Mouse (Mus musculus) natural killer cell, adult 2 months (primary cell): ENCODE measurements around the gene Ereg.

Experiments
- DNase-seq, 2 experiments: peaks; one replicate each; pipeline ENCODE4 v3.0.0; 2022; ENCODE audit warnings: low spot score in 2 of 2

The Ereg gene

DNA sequence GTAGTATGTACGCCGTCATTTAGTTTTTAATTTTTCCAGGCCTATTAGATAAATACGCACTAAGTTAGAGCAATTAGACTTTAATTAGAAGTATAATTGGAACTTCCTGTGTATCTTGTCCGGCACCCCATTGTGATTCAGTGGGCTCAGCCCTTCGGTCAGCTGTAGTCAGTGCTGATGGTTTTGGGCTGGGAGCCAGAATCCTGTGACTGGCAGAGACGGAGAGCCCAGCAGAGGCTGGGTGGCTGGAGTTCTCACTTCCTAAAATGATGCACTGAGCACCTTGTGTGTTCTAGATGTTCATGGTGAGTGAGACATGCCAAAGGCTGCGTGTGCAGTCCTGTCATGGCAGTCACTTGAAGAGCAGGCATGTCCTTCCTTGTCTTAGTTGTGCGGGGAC is 36.6 kb downstream of the Ereg start:
- no peak for DNase-seq

DNA sequence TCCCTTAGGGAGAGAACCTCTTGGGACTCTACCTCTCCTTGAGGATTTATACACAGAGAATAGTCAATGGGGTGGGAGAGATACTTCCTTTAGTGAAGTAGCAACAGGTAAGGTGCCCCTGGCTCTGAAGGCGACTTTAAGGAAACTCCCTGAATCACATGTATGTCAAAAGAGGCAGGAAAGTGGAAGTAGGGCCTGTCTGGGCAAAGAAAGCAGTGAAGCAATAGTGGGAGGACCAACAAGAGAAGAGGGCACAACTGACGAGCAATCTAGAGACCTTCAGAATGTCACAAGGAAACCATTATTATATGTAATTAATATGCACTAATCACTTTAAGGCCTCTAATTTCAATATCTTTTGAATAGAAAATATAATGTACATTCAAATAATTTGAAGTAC is 39.5 kb downstream of the Ereg start:
- no peak for DNase-seq

DNA sequence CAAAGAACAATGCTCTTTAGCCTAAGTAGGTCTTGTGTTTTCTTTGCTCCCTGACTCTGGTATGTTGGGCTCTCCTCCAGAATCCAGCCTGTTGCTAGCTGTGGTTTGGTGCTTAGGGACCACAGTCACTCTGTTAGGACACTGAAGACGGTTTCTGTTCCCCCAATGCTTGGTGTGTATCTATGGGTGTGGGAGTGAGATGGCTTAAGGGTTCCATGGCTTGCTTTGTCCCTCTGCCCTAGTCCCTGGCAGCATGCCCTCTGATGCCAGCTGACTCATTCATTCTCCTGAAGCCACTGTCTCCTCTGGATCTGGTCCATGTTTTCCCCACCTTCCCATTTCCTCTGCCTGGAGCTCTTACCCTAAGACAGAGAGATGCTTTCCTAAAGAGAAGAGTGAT is 40.2 kb downstream of the Ereg start:
- no peak for DNase-seq

DNA sequence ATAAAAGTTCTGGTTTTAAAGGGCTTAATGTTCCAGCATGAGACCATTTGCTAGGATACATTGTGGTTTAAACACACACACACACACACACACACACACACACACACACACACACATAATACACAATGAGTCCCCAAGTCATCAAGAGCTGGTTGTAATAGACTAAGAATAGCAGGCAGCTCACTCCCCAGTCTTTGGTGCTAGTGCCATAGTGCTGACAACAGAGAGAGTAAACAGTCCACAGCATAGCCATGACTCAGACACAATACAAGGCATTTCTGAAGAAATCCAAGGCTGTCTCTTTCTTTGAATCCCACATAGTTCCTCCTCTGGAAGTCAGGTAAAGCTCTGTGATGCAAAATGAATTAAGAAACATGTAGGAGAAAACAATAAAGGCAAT is 44.2 kb downstream of the Ereg start:
- no peak for DNase-seq

DNA sequence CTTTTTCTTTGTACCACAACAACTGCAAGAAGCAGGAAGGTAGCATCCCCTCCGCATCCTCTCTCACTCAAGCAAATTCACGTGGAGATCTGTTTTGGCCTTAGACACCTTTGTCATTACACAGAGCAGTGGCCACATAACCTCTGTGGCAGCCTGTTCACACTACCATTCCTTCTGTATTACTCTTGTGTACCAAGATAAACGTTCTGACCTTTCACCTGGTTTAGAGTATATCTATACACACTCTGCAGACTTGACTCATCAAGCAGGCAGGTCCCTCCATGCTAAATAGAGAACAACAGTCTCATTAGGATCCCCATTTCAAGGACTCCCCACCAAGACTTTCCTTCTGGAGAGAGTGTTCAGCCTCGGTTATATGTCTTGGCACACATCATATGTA is 49.0 kb downstream of the Ereg start:
- DNase-seq, result no peak

DNA sequence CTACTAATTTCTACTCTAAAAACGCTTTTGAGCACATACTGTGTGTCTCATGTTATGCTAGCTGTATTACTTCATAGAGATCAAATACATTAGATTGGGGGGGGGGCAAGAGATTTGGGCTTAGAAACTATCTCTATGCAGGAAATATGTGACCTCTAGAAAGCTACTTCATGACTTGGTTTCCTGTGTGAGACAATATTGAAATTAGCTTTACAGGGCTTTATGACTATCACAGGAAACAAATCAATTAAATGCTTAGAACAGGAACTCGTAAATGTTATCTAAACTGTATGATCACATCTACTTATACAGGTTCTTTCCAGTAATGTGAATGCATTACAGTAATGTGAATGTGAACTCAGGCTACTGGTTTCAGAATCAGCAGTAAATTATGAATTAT is 49.7 kb downstream of the Ereg start:
- no peak for DNase-seq

DNA sequence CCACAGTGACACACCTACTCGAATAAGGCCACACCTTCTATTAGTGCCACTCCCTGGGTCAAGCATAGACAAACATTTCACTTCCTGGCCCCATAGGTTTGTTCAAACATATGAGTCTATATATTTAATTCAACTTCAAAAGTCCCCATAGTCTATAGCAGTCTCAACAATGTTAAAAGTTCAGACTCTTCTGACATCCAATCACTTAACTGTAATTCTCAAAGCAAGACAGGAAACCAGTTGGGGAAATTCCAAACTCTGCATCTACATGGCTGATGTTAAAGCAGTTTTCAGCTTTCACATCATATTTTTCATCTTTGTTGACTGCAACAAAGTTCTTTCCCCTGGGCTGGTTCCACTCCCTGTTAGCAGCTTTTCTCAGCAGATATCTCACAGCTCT is 52.2 kb downstream of the Ereg start:
- DNase-seq, result no peak

DNA sequence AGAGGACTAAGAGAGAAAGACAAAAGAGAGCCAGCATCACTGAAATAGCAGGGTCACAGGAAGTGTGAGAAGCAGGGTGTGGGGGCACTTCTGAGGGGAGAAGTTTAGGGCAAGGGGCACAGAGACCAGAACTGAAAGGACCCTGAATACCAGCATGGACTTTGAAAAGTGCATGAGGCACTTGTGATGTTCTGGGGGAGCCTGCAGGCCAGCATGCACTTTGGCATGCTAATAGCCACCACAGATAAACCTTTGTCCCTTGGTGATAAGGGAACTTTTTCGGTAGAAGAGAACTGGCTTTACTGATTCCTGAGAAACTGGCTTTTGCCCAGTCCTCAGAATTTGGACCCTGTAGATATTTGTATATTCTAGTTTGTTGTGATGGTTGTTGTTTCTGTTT is 60.5 kb downstream of the Ereg start:
- no peak for DNase-seq

DNA sequence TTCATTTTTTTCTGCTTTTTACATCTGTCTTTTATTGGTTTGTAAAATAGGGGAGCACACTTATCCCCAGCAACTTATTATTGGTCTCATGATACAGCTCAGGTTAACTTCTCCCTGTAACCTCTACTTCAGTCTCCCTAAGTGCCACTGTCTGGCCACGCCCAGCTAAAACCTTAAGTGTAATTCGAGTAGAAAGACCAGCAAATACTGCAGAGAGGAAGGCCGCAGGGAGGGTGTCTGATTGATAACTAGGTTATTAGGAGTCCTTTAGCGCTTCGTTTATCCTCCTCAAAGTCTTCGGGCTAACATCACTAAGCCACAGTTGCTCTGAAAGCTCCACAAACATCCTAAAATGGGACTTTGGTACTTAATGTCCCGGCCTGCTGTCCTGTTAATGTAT is 64.5 kb downstream of the Ereg start:
- DNase-seq, result no peak

DNA sequence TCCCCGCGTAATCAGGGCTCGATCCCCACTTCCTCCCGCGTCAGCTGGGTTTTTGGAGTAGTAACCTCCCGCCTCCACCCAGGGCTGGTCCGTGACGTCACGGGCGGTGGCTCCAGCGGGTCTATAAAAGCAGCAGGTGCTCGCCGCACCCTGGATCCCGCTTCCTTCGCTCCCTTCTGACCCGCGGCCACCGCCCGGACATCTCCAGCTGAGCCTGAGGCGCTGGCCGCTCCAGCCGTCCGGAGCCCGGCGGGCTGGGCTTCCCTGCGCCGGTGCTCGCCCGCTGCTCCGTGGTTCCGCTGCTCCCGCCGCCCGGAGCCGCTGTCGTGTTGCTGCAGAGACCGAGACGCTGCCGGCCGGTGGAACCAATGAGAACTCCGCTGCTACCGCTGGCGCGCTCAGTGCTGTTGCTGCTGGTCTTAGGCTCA is 65.0 kb downstream of the Ereg start, which contains the start of gene Areg:
Gene Areg, plus strand, starts transcription at position 154 of the 428 bp plus-strand sequence.
- DNase-seq, result peak in 1 of 2 experiments; percentile 17

DNA sequence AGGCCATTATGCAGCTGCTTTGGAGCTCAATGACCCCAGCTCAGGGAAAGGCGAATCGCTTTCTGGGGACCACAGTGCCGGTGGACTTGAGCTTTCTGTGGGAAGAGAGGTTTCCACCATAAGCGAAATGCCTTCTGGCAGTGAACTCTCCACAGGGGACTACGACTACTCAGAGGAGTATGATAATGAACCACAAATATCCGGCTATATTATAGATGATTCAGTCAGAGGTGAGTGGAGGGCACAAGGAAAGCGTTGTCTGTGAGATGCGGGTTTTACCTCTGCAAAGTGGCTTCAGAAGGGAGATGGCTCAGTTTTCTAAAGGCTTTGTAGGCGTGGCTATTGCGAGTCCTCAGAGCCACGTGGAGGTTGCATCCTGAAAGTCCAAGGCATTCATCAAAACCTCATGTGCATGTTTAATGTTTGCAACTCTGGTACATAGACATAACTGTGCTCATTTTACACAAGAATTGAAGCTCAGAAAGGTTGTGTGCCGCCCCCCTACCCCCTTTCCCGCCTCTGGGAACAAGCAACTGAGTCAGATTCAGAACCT is 66.5 kb downstream of the Ereg start:
- no peak for DNase-seq
